Mouse (Mus musculus): ENCODE results near the gene Nxpe2. TPM values are rescaled to one million over a fixed set of nuclear protein-coding genes. Genes with fewer than 3 reads are reported as not detected.

The Nxpe2 gene
- total RNA-seq, 1 experiment, result 0.13 TPM

GRCm38 (mm10) chr9:48373232-48373878 lies 20.1 kb upstream of the Nxpe2 start:
- DNase-seq (ENCODE audit: low read depth, low spot score), result no peak
- in situ Hi-C loops (cut with MboI; ENCODE audit: low sequenced_read_pairs in 2 of 2, unreplicated experiment in 2 of 2), result no loop called here
- Histone ChIP-seq H3K4me3 (ENCODE audit: insufficient read depth in 1 of 2, low read depth in 1 of 2, low read length in 2 of 2, poor library complexity in 1 of 2, severe bottlenecking in 1 of 2) (no peak overlapping the region), H3K36me3 (ENCODE audit: control insufficient read depth, insufficient read depth, low read length, poor library complexity, severe bottlenecking) (no peaks in the 10 kb centered on the region), H3K4me1 (ENCODE audit: control insufficient read depth in 2 of 2, insufficient read depth in 2 of 2, low read length in 2 of 2, poor library complexity in 1 of 2) (no peaks in the 10 kb centered on the region), H3K27ac (ENCODE audit: insufficient read depth, low read depth, low read length, poor library complexity, severe bottlenecking) (no peak overlapping the region), H3K9ac (ENCODE audit: insufficient read depth, low read depth, low read length, poor library complexity, severe bottlenecking) (no peak overlapping the region), H3K9me3 (ENCODE audit: control insufficient read depth, insufficient read depth, low read depth, low read length) (no peaks in the 10 kb centered on the region)
- TF ChIP-seq ZC3H11A (IDR thresholded peaks at IDR 0.05; ENCODE audit: borderline replicate concordance, low read depth, low read length), result no peak
- TF ChIP-seq CHD2 (IDR thresholded peaks at IDR 0.05; ENCODE audit: low read depth, low read length), result no peak
- no peak for TF ChIP-seq ZNF384 (IDR thresholded peaks at IDR 0.05; ENCODE audit: low read depth, low read length)
- no peak for TF ChIP-seq HCFC1 (IDR thresholded peaks at IDR 0.05; ENCODE audit: borderline replicate concordance, insufficient read depth, low read length)
- no peak for TF ChIP-seq MAFK (IDR thresholded peaks at IDR 0.05; ENCODE audit: insufficient read depth, low read depth, low read length)

DNA sequence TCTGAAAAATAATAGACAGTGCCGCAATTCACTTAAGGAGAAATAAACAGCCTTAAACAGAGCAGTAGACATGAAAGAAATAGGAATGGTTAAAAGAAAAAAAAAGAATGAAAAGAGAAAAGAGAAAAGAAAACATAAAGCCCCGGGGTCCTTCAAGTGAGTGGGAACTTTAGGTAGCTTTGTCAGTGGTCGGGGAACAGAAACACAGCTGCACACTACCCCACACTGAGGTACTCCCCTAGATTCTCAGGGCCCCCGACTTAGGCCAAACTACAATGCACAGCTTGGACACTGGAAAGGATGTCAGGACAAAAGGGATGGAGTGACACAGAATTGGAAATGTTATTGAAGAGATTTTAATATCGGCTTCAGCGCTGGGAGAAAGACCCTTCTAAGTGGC lies 9.5 kb upstream of the Nxpe2 start:
- H3K9me3 ChIP-seq (ENCODE audit: control insufficient read depth, insufficient read depth, low read depth, low read length), result no peaks in the 10 kb centered on the region
- peaks cover 0 to 2% of the 10 kb centered on the region in 2 experiments; a peak in 1 of 4 replicates for H3K4me1 ChIP-seq (ENCODE audit: control insufficient read depth in 2 of 2, insufficient read depth in 2 of 2, low read length in 2 of 2, poor library complexity in 1 of 2)
- H3K27ac ChIP-seq (ENCODE audit: insufficient read depth, low read depth, low read length, poor library complexity, severe bottlenecking), result no peak overlapping the region
- no peak overlapping the region for H3K4me3 ChIP-seq (ENCODE audit: insufficient read depth in 1 of 2, low read depth in 1 of 2, low read length in 2 of 2, poor library complexity in 1 of 2, severe bottlenecking in 1 of 2)
- no peak for DNase-seq (ENCODE audit: low read depth, low spot score)
- in situ Hi-C loops (cut with MboI; ENCODE audit: low sequenced_read_pairs in 2 of 2, unreplicated experiment in 2 of 2), result no loop called here
- TF ChIP-seq CHD2 (IDR thresholded peaks at IDR 0.05; ENCODE audit: low read depth, low read length), result no peak
- no peak for TF ChIP-seq MAFK (IDR thresholded peaks at IDR 0.05; ENCODE audit: insufficient read depth, low read depth, low read length)
- no peak for TF ChIP-seq HCFC1 (IDR thresholded peaks at IDR 0.05; ENCODE audit: borderline replicate concordance, insufficient read depth, low read length)
- TF ChIP-seq ZNF384 (IDR thresholded peaks at IDR 0.05; ENCODE audit: low read depth, low read length), result no peak
- no peak for TF ChIP-seq ZC3H11A (IDR thresholded peaks at IDR 0.05; ENCODE audit: borderline replicate concordance, low read depth, low read length)
- no peak overlapping the region for H3K9ac ChIP-seq (ENCODE audit: insufficient read depth, low read depth, low read length, poor library complexity, severe bottlenecking)
- H3K36me3 ChIP-seq (ENCODE audit: control insufficient read depth, insufficient read depth, low read length, poor library complexity, severe bottlenecking), result no peaks in the 10 kb centered on the region

- no peak for DNase-seq (ENCODE audit: low read depth, low spot score)
- TF ChIP-seq ZNF384 (IDR thresholded peaks at IDR 0.05; ENCODE audit: low read depth, low read length) (no peak), CHD2 (IDR thresholded peaks at IDR 0.05; ENCODE audit: low read depth, low read length) (no peak), MAFK (IDR thresholded peaks at IDR 0.05; ENCODE audit: insufficient read depth, low read depth, low read length) (no peak), HCFC1 (IDR thresholded peaks at IDR 0.05; ENCODE audit: borderline replicate concordance, insufficient read depth, low read length) (no peak), ZC3H11A (IDR thresholded peaks at IDR 0.05; ENCODE audit: borderline replicate concordance, low read depth, low read length) (no peak)
- in situ Hi-C loops (cut with MboI; ENCODE audit: low sequenced_read_pairs in 2 of 2, unreplicated experiment in 2 of 2), result no loop called here
These were observed 8.8 kb upstream of the Nxpe2 start for GRCm38 (mm10) chr9:48361815-48362631.

DNA sequence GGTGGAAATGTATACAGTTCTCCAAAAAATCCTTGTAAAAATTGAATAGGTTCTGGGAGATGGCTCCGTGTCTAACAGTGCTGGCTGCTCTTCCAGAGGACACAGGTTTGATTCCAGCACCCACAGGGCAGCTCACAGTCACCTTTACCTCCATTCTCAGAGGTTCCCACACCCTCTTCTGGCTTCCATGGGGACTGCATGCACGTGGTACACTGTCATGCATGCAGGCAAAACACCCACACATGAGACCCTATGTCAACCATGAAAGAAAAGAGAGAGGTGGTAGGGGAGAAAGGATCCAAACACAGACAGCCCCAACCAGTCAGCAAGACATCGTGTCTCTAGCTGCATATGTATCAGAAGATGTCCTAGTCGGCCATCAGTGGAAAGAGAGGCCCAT lies 7.6 kb upstream of the Nxpe2 start:
- Histone ChIP-seq H3K4me3 (ENCODE audit: insufficient read depth in 1 of 2, low read depth in 1 of 2, low read length in 2 of 2, poor library complexity in 1 of 2, severe bottlenecking in 1 of 2) (no peak overlapping the region), H3K9me3 (ENCODE audit: control insufficient read depth, insufficient read depth, low read depth, low read length) (no peaks in the 10 kb centered on the region), H3K36me3 (ENCODE audit: control insufficient read depth, insufficient read depth, low read length, poor library complexity, severe bottlenecking) (no peaks in the 10 kb centered on the region), H3K27ac (ENCODE audit: insufficient read depth, low read depth, low read length, poor library complexity, severe bottlenecking) (no peak overlapping the region), H3K4me1 (ENCODE audit: control insufficient read depth in 2 of 2, insufficient read depth in 2 of 2, low read length in 2 of 2, poor library complexity in 1 of 2) (peaks cover 0 to 2% of the 10 kb centered on the region in 2 experiments; a peak in 1 of 4 replicates), H3K9ac (ENCODE audit: insufficient read depth, low read depth, low read length, poor library complexity, severe bottlenecking) (no peak overlapping the region)
- TF ChIP-seq CHD2 (IDR thresholded peaks at IDR 0.05; ENCODE audit: low read depth, low read length) (no peak), ZNF384 (IDR thresholded peaks at IDR 0.05; ENCODE audit: low read depth, low read length) (no peak), ZC3H11A (IDR thresholded peaks at IDR 0.05; ENCODE audit: borderline replicate concordance, low read depth, low read length) (no peak), HCFC1 (IDR thresholded peaks at IDR 0.05; ENCODE audit: borderline replicate concordance, insufficient read depth, low read length) (no peak), MAFK (IDR thresholded peaks at IDR 0.05; ENCODE audit: insufficient read depth, low read depth, low read length) (no peak)
- in situ Hi-C loops (cut with MboI; ENCODE audit: low sequenced_read_pairs in 2 of 2, unreplicated experiment in 2 of 2), result no loop called here
- no peak for DNase-seq (ENCODE audit: low read depth, low spot score)

More at GRCm38 (mm10) chr9:48361815-48362631, 8.8 kb upstream of the Nxpe2 start:
- Histone ChIP-seq H3K4me3 (ENCODE audit: insufficient read depth in 1 of 2, low read depth in 1 of 2, low read length in 2 of 2, poor library complexity in 1 of 2, severe bottlenecking in 1 of 2) (no peak overlapping the region), H3K9ac (ENCODE audit: insufficient read depth, low read depth, low read length, poor library complexity, severe bottlenecking) (no peak overlapping the region), H3K9me3 (ENCODE audit: control insufficient read depth, insufficient read depth, low read depth, low read length) (no peaks in the 10 kb centered on the region), H3K27ac (ENCODE audit: insufficient read depth, low read depth, low read length, poor library complexity, severe bottlenecking) (no peak overlapping the region), H3K36me3 (ENCODE audit: control insufficient read depth, insufficient read depth, low read length, poor library complexity, severe bottlenecking) (no peaks in the 10 kb centered on the region), H3K4me1 (ENCODE audit: control insufficient read depth in 2 of 2, insufficient read depth in 2 of 2, low read length in 2 of 2, poor library complexity in 1 of 2) (peaks cover 0 to 2% of the 10 kb centered on the region in 2 experiments; a peak in 1 of 4 replicates)
